In genomic region chr4:100131488-100131887, GRCm38 (mm10) we compare ENCODE assay signal across 17 mouse cellular contexts. TPM values are rescaled to one million over a fixed set of nuclear protein-coding genes. Genes with fewer than 3 reads are reported as not detected.
"Had no signal": no experiment of that assay in that cellular context is flagged by ENCODE, and none has a peak within 500 bp of the region (broad histone marks: within the 10 kb centered on the region; RNA-seq: fewer than 3 reads in every experiment).

No protein-coding gene starts in this region.

- ATAC-seq: midbrain, embryonic 16.5 days had no signal

- H3K27me3 ChIP-seq: midbrain, embryonic 12.5 days; neural tube, embryonic 13.5 days; neural tube, embryonic 15.5 days had no signal

- H3K4me1 ChIP-seq: neural tube, embryonic 15.5 days had no signal

- H3K36me3 ChIP-seq: midbrain, embryonic 10.5 days; midbrain, embryonic 12.5 days; neural tube, embryonic 13.5 days; neural tube, embryonic 15.5 days had no signal

- H3K27ac ChIP-seq: midbrain, embryonic 10.5 days; midbrain, embryonic 12.5 days; neural tube, embryonic 13.5 days; neural tube, embryonic 15.5 days had no signal

- H3K4me3 ChIP-seq: midbrain, embryonic 10.5 days; midbrain, embryonic 12.5 days; myocyte; neural tube, embryonic 13.5 days; neural tube, embryonic 15.5 days had no signal

- H3K9ac ChIP-seq: lung, embryonic 14.5 days; midbrain, embryonic 12.5 days; neural tube, embryonic 13.5 days; neural tube, embryonic 15.5 days had no signal

- H3K4me2 ChIP-seq: lung, embryonic 14.5 days; midbrain, embryonic 12.5 days; neural tube, embryonic 13.5 days; neural tube, embryonic 15.5 days had no signal

- H3K9me3 ChIP-seq: midbrain, embryonic 10.5 days; midbrain, embryonic 12.5 days; neural tube, embryonic 13.5 days; neural tube, embryonic 15.5 days had no signal

- DNase-seq: lung, adult 18-20 months; midbrain, embryonic 14.5 days; retina, postnatal 1 day; right cerebral cortex, adult 18-20 months; right cerebral cortex, postnatal 25 days; spleen, adult 18-20 months; thymus, adult 18-20 months; thymus, postnatal 25 days; thymus, postnatal 4 days had no signal

RNA-seq across cellular contexts. Expression of gene Ror1, which starts 35.9 kb away (rescaled TPM):
- total RNA-seq: megakaryocyte-erythroid progenitor cell, adult 5-6 weeks had no signal
